Mouse (Mus musculus) embryo, embryonic 11.5 days (tissue): ENCODE results near the gene Trim43c.
A peak's percentile ranks its signal among the peaks of the same experiment; 100 is the strongest.
"Not testable (repeated sequence)": the region's sequence is repeated elsewhere in the genome, so short reads cannot be mapped to it uniquely, and the experiment has no call there.

ENCODE experiments used
- DNase-seq: peaks from one replicate; pipeline ENCODE4 v3.0.0-alpha.2; 2012; ENCODE audit warnings: low read depth, low spot score

The Trim43c gene

GRCm38 (mm10) chr9:88838864-88839263 is at the start of gene Trim43c:
TSS of gene Trim43c (plus strand) at chr9:88839164.
- DNase-seq: not testable (repeated sequence)

DNA sequence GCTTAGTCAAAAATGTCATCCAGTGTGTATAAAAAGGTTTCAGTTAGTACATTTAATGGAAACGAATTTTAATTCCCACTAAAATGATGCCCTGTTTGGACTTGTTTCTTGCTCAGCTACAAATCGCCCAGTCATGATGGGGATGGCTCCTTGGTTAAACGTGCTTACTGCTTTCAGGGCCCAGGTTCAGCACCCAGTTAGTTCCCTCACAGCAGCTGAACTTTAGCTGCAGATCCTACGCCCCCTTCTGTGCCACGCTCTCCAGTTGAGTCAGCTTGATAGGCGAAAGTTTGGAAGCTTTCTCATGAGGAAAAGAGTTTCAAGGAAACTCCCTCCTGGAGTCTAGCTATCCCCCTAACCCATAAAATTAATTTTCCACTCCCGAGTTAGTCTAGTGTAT is 14.1 kb downstream of the Trim43c start:
- DNase-seq: not testable (repeated sequence)

- DNase-seq: peak; percentile 82
Observed at GRCm38 (mm10) chr9:88858566-88859492, 19.9 kb downstream of the Trim43c start.
